Mouse (Mus musculus) stomach, postnatal 0 days (tissue): Measurements from ENCODE around the gene Olfr1122.
"Not testable (repeated sequence)": the region's sequence is repeated elsewhere in the genome, so short reads cannot be mapped to it uniquely, and the experiment has no call there.

Experiments
- CTCF ChIP-seq: IDR thresholded peaks from 2 replicates; pipeline ENCODE4 v1.5.1; 2016; ENCODE audit warnings: antibody characterized with exemption, low read depth, mild to moderate bottlenecking, moderate library complexity
- EP300 ChIP-seq: optimal IDR thresholded peaks from 2 replicates; pipeline ENCODE3; 2016; ENCODE audit warnings: antibody characterized with exemption

DNA sequence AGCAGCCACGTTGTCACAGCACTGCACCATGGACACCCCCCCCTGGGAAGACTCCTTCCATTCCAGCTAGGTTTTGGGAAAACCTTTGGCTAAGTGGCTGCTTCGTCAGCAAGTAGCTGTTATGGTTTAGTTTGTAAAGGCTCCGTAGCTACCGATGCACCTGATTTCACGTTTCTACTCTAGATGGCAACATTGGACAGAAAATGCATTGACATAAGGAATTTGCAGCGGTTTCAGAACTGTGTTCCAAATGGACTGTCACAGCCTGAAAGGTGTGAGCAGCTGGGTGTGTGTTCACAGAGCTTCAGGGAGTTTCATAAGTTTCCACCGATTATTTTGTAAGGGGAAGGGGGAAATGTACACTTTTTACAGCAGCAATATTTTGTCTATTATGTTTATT lies 9.0 kb downstream of the Olfr1122 start:
- peak; percentile 8; the same call in 1 of the 2 replicates for TF ChIP-seq CTCF
- not testable (repeated sequence) for TF ChIP-seq EP300
